Mouse (Mus musculus) megakaryocyte, adult 5-6 weeks (primary cell): Measurements from ENCODE around the gene Wfdc12. TPM values are rescaled to one million over a fixed set of nuclear protein-coding genes. Genes with fewer than 3 reads are reported as not detected.
A peak's percentile ranks its signal among the peaks of the same experiment; 100 is the strongest.
"Not testable (repeated sequence)": the region's sequence is repeated elsewhere in the genome, so short reads cannot be mapped to it uniquely, and the experiment has no call there.

Experiments
- ATAC-seq: 2 replicates; pipeline ENCODE4 v1.8.0; 2016; ENCODE audit warnings: mild to moderate bottlenecking, inconsistent platforms; ENCODE audit not compliant: poor library complexity, severe bottlenecking
- total RNA-seq, 2 experiments: library from RNA; stranded (forward) in 1 of 2; stranded (reverse) in 1 of 2; fragments of 153-499, 151-499 nt in 1 of 2; fragments of 221-1000, 200-1000 nt in 1 of 2; gene quantifications; 2 replicates each; pipeline versions ENCODE4 v1.2.3 to v1.2.4; 2015 to 2017

The Wfdc12 gene
- total RNA-seq (2015) (not detected in 2 replicates), total RNA-seq (2017) (not detected in 2 replicates)

DNA sequence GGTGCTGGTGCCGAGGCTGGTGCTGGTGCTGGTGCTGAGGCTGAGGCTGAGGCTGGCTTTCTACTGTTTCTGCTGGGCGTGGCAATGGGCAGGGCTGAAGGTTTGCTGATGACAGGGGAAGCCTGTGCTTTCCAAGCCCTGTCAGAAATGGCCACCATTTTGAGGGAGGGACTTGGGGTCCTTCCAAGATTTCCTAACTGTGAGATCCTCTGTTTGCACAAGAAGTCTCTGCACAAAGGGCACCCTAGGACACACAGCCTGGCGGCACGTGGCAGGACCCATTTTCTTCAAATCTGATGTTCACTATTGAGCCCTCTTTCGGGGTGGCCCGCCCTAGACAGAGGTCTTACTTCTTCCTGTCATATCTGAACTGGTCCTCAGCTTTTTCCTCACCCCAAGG, at the start of gene Wfdc12:
Wfdc12 (minus strand) TSS at position 33 of the 400 bp plus-strand sequence.
- ATAC-seq: no peak

DNA sequence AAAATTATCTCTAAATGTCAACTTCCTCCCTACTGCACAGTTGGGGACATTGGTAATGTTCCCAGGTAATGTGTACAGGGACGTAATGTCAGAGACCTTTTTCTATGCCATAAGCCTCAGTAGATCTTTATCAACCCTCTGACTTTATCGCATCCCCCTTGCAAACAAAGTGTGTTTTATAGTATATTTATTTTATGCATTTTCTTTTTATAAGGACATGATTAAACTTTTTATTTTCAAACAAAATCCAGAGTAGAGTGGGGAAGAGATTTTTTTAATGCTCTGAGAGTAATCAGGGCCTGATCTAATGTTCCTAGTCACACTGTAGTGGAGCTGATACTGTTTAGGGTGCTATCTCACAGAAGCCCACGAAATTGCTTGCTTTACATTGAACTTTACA, 48.0 kb upstream of the Wfdc12 start, which contains the start of gene Svs2:
Svs2 (minus strand) TSS at position 101 of the 400 bp plus-strand sequence.
- ATAC-seq: no peak

DNA sequence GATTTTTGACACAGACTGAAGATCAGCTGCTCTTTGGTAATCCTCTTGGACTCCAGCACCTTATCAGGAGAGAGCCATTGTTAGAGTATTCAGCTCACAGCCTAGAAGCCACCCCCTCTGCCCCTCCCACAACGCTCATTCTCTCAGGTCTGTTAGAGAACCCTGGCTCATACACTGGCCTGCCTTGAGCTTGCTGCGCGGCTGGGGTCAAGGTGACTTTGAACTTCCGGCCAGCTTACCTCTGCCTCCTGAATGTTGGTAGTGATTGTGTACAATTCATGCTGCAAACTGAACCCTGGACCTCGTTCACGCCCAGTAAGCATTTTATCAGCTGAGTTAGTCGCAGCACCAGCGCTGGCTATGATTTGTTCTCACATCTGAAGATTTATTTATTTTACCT, 42.3 kb upstream of the Wfdc12 start:
- no peak for ATAC-seq

DNA sequence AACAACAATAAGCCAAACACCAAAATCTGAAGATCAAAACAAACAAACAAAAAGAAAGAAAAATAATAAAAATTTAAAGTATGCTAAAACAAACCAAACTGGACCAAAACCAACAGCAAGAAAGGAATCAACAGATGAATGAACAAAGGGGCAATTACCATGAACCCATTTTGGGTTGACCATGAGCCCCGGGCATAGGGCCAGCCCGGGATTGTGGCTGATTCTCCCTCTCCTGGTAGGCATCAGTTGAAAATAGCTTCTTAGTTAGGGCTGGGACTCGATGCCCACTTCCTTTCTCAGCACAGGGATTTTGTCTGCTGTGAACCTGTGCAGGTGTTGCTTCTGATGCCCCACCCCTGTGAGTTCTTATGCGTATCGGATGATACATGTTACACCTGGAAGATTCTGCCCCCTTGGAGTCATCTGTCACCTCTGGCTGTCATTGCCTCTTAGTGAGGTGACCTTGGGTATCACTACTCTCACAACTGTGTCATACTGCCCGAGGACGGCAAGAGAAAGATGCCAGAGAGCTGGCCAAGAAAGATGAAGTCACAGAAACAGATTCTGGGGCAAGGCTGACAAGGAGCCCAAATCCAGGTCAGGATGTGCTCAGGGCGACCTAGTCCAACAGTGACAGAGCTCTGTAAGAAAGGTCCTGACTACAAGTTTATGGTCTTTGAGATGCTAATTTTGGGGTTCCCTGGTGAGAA, 38.1 kb upstream of the Wfdc12 start:
- no peak for ATAC-seq

DNA sequence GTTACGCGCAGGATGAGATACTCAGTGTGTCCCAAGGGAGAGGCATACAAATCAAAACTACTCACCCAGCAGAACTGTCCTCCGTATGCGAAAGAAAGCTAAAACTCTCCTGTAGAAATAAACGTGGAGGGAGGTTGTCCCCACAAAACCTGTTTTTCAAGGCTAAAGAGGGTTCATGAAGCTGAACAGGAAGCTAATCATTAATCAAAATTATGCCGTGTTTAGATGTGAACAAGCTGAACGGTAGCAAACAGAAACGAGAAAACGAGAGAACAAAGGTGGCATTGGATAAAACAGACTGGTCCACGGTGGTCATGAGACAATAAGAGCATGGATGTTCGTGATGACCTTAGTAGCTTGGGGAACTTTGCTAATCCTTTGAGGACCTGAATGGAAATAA, 31.1 kb upstream of the Wfdc12 start, which contains the start of gene Wfdc15b:
Wfdc15b (minus strand) TSS at position 139 of the 400 bp plus-strand sequence.
- ATAC-seq: no peak

DNA sequence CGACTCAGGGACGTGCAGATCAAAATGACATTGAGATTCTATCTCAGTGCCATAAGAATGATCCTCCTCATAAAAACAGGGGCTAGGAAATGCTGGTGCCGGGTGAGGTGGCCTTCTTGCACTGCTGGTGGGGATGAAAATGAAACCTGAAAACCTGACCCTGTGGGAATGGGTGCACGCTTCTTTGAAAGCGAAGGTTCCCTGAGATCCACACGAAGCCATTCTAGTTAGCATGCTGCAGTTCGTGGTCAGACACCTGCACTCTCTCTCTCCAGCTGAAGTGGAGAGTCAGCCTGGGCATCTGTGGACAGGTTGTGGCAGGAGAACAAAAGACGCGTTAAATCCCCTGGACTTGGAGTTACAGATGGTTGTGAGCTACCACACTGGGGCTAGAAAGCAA, 28.9 kb upstream of the Wfdc12 start:
- ATAC-seq: no peak

DNA sequence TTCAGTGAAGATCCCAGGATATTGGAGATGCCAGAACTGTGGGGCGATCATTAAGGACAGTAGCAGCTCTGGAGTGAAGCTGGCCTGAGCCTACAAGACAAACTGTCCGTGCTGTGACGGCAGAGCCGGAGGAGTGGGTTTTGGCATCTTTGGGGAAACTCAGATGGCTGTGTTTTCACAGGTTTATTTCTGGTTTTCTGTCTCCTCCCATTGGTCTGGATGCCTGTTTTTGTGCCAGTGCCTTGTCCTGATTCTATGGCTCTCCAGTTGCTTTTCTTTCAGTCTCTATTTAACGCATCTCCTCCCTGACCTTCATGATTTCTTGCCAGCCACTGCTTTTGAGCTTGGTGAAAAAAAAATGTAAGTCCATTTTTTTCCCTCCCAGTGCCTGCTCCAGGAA, 22.3 kb upstream of the Wfdc12 start:
- ATAC-seq: no peak

DNA sequence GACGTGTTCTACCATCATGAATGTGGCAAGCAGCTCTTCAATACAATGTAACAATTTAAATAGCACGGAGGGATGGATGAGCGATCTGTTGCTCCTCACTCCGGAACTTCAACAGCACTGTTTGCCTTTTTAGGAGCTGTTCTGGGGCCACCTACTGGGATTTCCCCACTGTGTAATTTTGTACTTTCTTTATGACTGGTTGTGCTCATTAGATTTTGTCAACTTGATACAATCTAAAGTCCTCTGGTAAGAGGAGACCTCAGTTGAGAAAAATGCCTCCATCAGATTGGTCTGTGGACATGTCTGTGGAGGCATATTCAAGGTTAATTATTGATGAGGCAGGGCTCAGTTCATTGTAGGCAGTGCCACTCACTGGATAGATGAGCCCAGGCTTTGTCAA, 20.5 kb upstream of the Wfdc12 start:
- ATAC-seq: no peak

DNA sequence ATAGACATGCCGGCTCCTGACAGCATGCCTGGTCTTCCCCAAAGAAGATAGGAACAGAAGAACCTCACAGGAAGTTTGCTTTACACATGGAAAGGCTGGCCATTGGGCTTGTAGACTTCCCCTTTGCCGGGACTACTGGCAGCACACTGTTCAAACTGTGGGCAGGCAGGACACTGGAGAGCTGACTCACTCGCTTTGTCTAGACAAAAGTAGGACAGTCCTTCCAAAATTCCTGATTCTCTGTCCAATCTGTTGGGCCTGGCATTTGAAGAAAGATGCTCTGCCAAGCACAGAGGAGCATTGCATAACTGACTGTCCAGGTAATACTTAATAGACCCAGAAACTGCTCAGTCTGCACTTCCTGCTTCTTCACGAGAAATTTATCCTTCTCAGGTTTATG, 16.3 kb upstream of the Wfdc12 start:
- no peak for ATAC-seq

DNA sequence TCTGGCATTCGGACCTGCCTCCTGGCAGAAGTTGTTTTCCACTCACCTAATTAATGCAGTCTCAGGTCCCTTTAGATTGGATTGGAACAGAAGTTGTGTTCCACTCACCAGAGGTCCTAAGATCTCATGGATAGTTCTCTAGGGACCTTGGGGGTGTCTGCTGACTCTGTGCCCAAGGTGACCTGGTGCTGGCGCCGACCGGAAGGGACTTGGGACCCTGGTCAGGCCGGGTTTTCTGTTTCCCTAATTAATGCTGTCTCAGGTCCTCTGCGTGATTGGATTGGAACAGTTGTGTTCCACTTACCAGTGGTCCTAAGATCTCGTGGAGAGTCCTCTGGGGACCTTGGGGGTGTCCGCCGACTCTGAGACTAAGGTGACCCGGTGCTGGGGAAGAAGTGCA, 15.6 kb upstream of the Wfdc12 start:
- not testable (repeated sequence) for ATAC-seq

DNA sequence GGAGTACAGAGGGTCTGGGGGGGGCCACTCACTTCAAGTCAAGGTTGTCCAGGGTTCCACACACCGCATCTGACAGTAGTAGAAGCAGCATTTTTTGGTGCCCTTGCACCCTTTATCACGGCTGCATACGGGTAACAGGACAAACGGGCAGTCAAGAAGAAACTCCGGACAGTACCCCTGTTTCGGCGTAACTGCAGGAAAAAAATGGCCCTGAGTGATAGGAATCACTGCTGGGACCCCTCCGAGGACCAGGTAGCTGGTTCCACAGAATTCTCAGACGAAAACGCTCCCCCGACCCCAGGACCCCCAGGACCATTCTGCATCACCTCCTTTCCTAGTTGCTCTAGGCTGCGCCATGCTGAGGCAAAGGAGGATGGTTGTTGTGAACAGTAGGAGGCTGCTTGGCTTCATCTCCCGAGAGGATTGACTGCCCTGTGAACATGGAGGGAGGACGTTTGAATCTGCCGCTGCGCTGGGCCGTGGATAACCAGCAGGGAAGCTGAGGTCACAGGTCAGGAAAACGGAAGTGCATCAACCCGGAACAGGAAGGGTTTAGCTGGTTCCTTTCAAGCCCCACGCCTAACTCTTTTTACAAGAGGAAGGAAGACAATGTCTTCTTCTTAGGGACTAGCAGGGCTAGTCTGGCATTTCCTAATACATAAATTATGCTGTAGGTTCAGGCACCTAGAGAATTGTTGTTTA, 9.4 kb upstream of the Wfdc12 start, which contains the start of gene Wfdc15a:
Wfdc15a (minus strand) TSS at position 505 of the 702 bp plus-strand sequence.
- ATAC-seq: no peak

DNA sequence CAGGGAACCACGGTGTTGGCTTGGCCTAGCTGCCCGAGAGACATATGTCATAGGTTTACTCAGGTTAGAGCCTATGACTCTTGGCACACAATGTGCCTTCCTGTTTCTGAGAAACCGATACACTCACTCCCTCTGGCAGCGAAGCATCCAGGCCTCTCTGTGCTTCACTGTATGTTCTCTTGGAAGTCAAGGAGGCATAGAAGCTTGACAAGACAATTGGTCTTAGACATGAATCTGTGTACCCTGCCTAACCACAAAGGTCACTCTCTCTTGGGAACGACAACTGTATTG, 6.2 kb upstream of the Wfdc12 start:
- no peak for ATAC-seq

DNA sequence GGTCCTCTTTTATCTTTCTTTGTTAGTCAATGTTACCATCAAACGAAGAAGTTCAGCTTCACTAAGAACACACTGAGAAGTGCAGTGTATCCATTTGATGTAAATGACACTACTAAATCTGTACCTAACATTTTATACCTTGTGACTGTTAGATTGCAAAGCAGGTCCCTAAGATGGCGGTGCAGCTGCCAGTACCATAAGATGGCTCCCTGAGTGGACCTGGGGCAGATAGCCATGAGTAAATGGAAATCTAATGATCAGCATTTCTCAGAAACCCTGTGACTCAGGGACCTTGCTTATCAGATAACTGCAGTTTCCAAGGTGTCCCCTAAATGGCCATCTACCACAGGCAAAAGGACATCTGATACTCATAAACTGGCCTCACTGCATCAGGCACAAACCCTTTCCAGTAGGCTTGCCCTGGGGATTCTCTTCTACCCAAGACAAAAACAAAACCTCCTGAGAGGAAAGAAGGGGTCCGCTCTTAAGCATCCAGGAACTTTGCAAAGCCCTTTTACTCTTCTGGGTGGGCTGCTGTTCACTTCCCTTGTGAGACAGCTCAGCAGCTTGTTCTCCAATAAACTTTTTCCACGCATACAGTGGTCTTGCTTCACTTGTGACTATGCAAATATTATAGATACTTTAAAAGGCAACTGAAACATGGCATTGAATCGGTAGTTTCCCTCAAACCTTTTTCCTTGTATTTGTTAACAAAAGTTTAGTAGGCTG, 5.7 kb upstream of the Wfdc12 start:
- ATAC-seq: no peak

DNA sequence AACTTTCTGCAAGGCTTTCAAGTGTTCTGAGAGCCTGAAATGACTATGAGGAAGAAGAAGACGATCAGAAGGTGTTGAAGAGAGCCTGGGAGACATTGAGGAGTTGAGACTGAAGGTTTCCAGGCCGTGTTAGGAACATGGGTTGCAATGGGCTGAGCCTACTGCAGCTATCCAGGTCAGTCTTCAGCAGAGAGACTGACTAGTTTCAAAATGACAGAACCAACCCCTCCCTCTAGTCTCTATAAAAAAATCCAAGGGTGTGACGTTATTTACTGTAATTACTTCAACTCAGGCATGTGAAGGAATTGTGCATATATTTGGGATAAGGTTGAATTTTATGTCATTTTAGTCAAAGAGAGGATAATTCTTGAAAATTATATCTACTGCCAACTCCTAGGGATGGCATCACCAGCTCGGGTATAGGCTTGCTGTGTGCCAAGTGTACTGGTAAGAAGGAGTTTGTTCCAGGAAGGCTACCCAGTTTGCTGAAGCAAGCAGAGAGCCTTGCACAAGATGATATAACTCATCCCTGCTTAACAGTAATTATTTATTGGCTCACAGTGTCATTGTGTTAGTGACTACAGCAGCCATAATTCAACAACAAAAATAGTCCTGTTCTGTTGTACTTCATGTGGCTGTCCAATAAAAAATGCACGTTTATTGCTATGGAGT, 4.7 kb upstream of the Wfdc12 start:
- ATAC-seq: no peak

DNA sequence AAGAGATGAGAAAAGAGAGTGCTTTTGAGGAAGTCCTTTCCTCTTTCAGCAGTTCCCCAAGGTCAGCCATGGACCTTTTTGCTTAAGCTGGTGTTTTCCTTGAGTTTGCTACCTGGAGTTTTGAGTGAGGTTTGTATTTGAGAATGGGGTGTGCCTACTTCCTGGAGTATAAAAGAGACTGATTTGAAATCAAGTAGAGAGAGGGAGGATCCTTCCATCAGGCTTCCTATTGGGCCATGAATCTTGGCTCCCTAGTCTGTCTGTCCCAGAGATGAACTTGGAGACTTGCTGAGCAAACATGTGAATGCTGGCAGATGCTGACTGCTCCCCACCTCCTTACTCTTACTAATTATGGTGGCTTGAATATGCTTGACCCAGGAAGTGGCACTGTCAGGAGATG, 1.9 kb upstream of the Wfdc12 start:
- no peak for ATAC-seq

DNA sequence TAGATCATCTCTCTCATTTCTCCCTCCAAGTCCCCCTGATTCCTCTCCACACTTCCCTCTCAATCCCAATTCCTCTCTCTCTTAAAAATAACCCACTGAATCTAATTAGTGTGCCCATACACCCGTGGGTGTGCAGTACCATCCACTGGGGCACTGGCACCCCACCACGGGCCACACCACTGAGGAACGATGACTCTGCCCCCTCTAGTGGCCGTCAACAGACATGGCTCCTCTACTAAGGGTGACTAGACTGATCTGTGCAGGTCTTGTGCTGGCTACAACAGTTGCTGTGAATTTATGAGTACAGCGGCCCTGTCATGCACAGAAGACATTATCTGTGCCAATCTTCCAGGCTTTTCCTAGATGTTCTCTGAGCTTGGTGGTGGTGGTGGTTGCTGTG, 1.7 kb downstream of the Wfdc12 start:
- peak; percentile 82 for ATAC-seq

DNA sequence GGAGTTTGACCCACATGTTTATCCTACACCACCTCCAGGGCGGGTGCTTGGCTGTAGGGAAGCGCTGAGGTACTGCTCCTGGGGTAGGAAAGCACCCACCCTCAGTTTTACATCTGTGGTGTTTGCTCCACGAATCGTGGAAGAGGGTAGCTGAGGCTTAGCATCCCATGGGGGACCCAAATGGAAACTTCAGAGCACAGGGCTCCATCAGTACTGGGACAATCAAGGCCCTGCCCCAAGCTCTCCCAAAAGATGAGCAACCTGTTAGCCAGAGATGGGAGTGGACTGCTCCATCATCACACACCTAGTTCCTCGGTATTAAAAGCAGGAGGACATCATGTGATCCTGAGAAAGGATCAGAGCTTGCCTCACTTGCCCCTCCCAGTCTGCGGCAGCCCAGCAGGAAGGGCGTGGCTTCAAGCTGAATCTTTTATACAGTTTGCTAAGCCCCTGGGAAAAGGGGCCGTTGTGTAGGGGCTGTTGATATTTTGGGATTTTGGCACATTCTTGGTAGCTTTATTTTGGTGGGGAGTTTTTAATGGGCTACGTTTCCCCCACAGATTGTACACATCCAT, 6.2 kb downstream of the Wfdc12 start:
- peak; percentile 40; the same call in 1 of the 2 replicates for ATAC-seq

DNA sequence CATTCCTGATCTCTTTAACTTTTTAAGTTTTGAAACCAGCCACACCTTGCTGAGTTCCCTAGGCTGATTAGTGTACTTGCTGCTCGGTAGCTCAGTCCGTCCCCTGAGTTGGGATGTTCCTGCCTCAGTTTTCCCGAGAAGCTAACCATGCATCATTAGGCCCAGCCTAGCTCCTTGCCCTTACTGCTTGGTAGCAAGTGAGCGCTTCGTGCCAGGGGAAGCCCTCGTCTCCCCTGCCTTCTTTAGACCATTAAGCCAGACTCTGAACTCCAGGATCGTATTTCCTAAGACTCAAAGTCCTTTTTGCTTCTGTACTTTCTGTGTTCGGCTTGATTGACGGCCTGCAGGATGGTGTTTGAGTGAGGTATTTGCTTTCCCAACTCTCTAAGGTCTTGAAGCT, 7.1 kb downstream of the Wfdc12 start:
- no peak for ATAC-seq

DNA sequence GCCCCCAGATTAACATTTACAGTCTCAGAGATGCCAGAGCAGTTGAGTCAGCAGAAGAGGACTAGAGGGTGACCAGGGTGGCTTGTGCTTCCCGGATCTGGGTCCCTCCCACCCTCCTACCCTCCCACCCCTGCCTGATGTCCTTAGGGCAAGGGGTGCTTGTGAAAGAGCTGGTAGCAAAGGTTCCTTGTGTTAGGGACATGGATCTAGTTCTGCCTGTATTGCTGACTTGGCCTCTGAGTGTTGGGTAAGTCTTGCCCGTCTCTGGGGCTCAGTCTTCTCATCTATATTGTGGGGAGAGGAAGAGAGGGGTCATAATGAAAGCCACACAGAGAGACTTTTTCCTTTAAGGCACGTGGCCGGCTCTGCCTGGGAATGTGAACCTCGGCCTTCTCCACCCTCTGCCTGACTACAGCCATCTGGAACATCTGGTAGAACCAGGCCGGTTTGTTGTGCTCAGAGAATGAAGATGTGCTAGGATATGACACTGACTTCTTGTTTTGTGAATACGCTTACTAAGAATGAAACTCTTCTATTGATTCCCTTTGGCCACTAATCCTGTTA, 7.6 kb downstream of the Wfdc12 start, which contains the start of gene Wfdc5:
Wfdc5 (minus strand) TSS at position 51 of the 564 bp plus-strand sequence.
- ATAC-seq: no peak

DNA sequence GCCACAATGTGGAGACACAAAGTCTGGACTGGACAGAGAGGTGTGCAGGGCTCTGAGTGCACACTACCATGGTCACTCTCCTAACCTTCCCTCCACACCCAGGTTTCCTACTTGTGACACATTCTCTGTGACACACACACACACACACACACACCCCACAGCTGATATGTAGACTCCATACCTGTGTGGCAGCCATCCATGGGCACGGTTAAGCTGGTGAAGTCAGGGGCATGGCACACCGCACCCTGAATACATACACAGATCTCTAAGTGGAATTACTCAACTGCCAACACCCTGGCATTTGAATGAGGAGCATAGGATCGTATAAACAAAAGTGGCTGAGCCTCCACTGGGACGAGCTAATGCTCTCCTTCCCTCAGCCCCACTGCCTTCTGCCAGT, 9.6 kb downstream of the Wfdc12 start:
- ATAC-seq: no peak
